Mouse (Mus musculus): ENCODE data around the gene Nup62cl. TPM values are rescaled to one million over a fixed set of nuclear protein-coding genes. Genes with fewer than 3 reads are reported as not detected.

Nup62cl gene
- 1.2 and 1.9 TPM in 2 replicates for polyA plus RNA-seq (2016; fragmentation: Nextera tagmentation; extraction: Ambion mirVana)

DNA sequence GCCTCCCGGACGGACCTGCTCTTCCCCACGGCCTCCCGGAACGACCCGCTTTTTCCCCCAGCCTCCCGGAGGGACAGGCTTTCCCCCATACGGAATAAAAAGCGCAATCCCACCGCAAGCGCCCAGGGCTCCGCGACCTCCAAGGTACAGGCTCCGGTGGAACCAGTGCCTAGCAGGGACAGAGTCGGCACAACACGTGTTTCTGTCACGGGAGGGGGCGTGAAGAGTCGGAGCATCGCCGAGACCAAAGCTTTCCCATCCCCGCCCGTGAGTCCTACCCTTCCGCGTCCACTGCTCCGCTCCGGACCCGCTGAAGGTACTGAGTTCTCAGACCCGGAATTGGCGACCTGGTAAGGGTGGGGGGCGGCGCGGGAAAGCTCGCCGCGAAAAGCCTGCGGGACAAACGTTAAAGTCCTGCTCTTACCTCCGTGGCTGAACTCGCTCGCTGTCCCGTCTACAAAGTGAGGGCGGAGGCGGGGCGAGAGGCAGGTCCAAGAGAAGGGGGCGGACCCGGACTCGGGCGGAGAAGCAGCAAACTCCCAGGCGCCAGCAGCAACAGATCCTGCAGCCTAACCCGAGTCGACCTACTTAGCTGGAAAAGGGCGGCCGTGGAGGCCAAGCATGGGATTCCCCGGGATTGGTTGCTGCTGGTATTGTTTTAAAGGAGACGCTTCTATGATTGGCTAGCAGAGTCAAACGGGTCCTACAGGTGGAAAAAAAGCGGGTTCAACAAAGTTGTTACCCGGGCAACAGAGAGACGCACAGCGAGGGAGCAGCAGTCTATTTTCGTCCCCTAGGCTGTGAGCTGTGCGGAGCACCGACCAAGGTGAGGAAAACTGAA, at the start of gene Nup62cl, which contains the start of gene Pih1h3b:
Gene Nup62cl, minus strand, starts transcription at position 578 of the 841 bp plus-strand sequence.
Gene Pih1h3b, plus strand, starts transcription at position 745 of the 841 bp plus-strand sequence.
- Histone ChIP-seq H3K9me3 (no peaks in the 10 kb centered on the region), H3K9ac (replicated peaks) (no peak within 1 kb of the TSS; the same call in 1 of the 2 replicates), H3K4me1 (no peaks in the 10 kb centered on the region), H3K36me3 (no peaks in the 10 kb centered on the region), H3K27me3 (peaks cover 26% of the 10 kb centered on the region), H3K4me2 (replicated peaks) (peak within 1 kb of the TSS; percentile 54), H3K27ac (replicated peaks) (no peak within 1 kb of the TSS), H3K4me3 (peak within 1 kb of the TSS; percentile 42)
- 28% methylated on average over 61 of the region's 64 CpGs for WGBS
- ATAC-seq (ENCODE audit: low FRiP score, low read depth), result peak; percentile 86

DNA sequence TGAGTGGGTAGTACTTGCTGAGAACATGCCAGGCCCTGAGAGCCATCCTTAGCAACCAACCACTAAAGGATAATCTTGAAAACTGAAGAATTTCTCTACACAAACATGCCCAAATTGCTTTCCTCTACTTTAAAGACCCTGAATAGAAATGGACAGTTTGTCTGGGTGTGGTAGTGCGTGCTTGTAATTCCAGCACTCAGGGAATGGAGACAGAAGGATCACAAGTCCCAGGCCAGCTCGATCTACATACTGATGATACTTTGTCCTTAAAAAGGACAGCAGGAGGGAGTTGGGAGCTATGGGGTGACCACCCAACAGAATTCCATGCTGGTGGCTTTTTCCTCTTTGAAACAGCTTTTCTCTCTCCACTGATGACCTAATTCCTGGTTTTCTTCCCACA, 31.6 kb upstream of the Nup62cl start:
- no peak overlapping the region for H3K4me3 ChIP-seq
- 76% methylated on average over 2 of the region's 2 CpGs for WGBS
- H3K9ac ChIP-seq (replicated peaks), result no peak overlapping the region
- no peaks in the 10 kb centered on the region for H3K9me3 ChIP-seq
- H3K36me3 ChIP-seq, result no peaks in the 10 kb centered on the region
- H3K27ac ChIP-seq (replicated peaks), result no peak overlapping the region
- ATAC-seq (ENCODE audit: low FRiP score, low read depth), result no peak
- H3K27me3 ChIP-seq, result peaks cover 6% of the 10 kb centered on the region
- H3K4me2 ChIP-seq (replicated peaks), result no peak overlapping the region
- no peaks in the 10 kb centered on the region for H3K4me1 ChIP-seq

DNA sequence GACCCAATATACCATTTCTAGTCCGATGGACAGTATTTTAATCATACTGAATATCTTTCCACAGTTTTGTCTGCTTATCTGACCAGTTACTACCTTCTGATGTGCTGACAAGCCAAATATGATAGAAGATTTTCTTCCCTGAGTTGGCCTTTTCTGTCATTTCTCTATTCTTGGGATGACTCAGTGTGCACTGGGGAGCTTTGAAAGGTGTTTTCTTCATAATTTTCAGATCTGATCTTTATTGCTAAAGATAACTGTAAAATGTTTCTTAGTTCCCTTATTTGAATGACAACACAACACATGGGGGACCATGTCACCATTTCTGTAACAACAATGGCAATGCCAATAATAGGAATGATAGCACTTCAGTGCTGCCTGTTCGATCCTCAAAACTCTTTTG, 20.0 kb upstream of the Nup62cl start:
- no peaks in the 10 kb centered on the region for H3K9me3 ChIP-seq
- no peak overlapping the region for H3K4me2 ChIP-seq (replicated peaks)
- no peaks in the 10 kb centered on the region for H3K4me1 ChIP-seq
- H3K4me3 ChIP-seq, result no peak overlapping the region
- peaks cover 11% of the 10 kb centered on the region for H3K27me3 ChIP-seq
- no peak for ATAC-seq (ENCODE audit: low FRiP score, low read depth)
- H3K9ac ChIP-seq (replicated peaks), result no peak overlapping the region
- H3K27ac ChIP-seq (replicated peaks), result no peak overlapping the region
- H3K36me3 ChIP-seq, result no peaks in the 10 kb centered on the region
- 87% methylated on average over 2 of the region's 2 CpGs for WGBS

DNA sequence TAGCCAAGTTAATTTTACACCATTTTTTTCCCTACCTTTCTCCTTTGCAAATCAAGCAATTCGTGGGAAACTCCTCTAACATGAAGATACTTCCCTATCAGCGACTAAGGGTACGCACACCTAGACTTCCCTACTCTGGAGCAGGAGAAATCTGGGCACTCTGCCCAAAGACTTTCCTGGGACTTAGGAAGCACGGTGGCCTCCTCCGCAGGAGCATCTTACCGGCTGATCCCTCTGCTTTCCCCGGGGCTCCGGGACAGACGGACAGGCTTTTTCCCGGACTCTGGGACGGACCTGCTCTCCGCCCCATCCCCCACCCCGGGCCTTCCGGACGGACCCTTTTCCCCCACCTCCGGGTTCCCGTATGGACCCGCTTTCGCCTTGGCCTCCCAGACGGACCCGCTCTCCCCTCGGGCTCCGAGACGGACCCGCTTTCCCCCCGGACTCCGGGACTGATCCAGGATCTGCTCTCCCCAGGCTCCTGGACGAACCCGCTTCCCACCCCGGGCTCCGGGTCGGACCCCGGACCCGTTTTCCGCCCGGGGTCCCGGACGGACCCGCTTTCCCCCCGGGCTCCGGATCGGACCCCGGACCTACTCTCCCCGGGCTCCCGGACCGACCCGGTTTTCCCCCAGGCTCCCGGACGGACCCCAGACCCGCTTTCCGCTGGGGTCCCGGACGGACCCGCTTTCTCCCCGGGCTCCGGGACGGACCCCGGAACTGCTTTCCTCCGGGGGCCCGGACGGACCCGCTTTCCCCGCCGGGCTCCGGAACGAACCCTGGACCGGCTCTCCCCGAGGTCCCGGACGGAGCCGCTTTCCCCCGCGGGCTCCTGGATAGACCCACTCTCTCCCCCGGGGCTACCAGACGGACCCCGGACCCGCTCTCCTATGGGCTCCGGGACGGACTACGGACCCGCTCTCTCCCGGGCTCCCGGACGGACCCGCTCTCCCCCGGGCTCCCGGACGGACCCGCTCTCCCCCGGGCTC, 1.3 kb downstream of the Nup62cl start:
- Histone ChIP-seq H3K4me1 (no peaks in the 10 kb centered on the region), H3K9me3 (no peaks in the 10 kb centered on the region), H3K9ac (replicated peaks) (no peak overlapping the region; the same call in 1 of the 2 replicates), H3K27me3 (peaks cover 26% of the 10 kb centered on the region), H3K27ac (replicated peaks) (no peak overlapping the region), H3K4me3 (peak overlapping the region; percentile 42), H3K4me2 (replicated peaks) (peak overlapping the region; percentile 54), H3K36me3 (no peaks in the 10 kb centered on the region)
- peak; percentile 34; the same call in 1 of the 2 replicates for ATAC-seq (ENCODE audit: low FRiP score, low read depth)
- WGBS, result 23% methylated on average over 89 of the region's 90 CpGs

DNA sequence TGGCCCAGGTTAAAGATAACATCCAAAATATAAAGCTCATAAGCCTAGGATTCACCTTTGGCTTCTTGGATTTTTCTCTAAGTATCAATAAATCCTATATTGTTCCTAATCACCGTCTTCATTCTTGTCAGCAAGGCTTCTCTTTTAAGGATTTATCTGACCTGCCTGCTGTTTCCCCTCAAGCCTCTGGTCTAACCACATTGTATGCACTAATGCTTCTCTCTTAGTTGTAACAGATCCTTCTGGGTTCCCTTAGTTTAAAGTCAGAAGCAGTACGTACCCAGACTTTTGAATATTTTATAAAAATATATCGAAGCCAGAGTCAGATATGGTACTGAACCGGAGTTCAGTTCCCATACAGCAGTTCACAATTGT, 63.8 kb downstream of the Nup62cl start:
- WGBS, result 89% methylated on average over 4 of the region's 4 CpGs
- ATAC-seq (ENCODE audit: low FRiP score, low read depth), result peak; percentile 38
- no peaks in the 10 kb centered on the region for H3K4me1 ChIP-seq
- no peaks in the 10 kb centered on the region for H3K9me3 ChIP-seq
- H3K4me2 ChIP-seq (replicated peaks), result no peak overlapping the region
- H3K4me3 ChIP-seq, result no peak overlapping the region; the same call in 1 of the 2 replicates
- H3K27me3 ChIP-seq, result peaks cover 18% of the 10 kb centered on the region; the same call in 1 of the 2 replicates
- H3K27ac ChIP-seq (replicated peaks), result no peak overlapping the region
- H3K9ac ChIP-seq (replicated peaks), result no peak overlapping the region
- 0 out of 2 replicates have a peak, but pooled peaks cover 3% of the 10 kb centered on the region for H3K36me3 ChIP-seq

DNA sequence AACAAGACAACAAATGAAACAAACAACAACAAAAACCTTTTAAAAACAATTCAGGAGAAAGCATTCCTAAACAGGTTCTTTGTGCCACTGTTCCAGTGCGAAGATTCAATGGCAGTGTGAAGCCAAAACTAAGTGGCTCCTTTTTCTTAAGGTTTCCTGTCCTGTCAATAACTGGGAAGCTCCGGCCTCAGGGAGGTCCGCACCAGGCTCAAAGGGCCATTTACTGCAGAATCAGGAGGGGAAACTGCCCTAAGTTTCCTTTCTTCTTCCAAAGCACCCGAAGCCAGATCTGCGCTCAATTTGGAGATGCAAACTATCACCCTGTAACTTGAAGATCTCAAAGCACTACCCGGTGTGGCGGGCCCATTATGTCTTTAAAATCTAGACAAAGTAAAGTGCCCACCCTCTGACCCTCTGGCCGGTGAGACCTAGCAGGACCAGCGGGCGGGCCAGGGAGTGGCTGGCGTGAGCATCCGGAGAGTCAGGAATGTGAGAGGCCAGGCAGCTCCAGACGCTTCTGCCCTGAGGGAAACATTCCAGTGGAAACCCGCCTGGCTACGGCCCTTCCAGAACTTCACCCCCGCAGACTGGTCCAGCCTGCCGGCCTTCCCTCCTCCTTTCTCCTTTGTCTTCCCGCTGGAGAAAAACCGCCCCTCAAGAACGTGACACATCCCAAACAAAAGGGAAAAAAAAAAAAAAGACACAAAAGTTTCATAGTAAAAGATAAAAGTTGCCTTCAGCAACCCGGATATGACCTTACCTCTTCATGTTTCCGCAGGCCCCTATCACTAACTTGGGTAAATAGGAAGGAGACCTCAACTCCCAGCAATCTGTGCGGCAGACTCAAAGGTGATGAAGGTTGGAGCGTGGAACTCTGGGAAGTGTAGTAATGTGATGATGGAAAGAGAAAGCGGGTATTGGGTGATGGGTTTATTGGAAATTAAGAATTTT, 64.5 kb downstream of the Nup62cl start, which contains the start of gene Rbm41:
Gene Rbm41, minus strand, starts transcription at position 856 of the 951 bp plus-strand sequence.
- WGBS, result 18% methylated on average over 25 of the region's 25 CpGs
- no peaks in the 10 kb centered on the region for H3K4me1 ChIP-seq
- H3K9me3 ChIP-seq, result no peaks in the 10 kb centered on the region
- peak within 1 kb of the TSS; percentile 57 for H3K9ac ChIP-seq (replicated peaks)
- H3K4me3 ChIP-seq, result peak within 1 kb of the TSS; percentile 55
- peaks cover 6% of the 10 kb centered on the region; the same call in 1 of the 2 replicates for H3K36me3 ChIP-seq
- peaks cover 15% of the 10 kb centered on the region; the same call in 1 of the 2 replicates for H3K27me3 ChIP-seq
- ATAC-seq (ENCODE audit: low FRiP score, low read depth), result peak; percentile 93
- peak within 1 kb of the TSS; percentile 64 for H3K27ac ChIP-seq (replicated peaks)
- peak within 1 kb of the TSS; percentile 49 for H3K4me2 ChIP-seq (replicated peaks)

DNA sequence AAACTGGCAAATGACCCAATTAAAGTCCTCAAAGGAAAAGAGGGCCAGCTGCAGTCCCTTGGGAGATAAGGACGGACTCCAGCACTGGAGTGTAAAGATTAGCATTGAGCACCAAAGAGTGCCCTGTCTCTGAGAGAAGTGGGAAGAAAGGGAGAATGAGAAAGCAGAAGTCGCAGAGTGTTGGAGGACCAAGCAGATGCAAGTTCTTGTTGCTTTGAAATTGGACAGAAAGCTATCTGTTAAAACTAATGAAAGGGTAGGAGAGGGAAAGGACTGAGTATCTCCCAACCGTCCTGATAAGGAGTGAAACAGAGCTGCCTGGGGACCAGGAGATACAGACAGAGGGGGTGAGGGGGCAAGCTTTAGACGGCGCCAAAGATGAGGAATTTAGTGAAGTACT, 80.4 kb downstream of the Nup62cl start:
- H3K4me3 ChIP-seq, result no peak overlapping the region
- ATAC-seq (ENCODE audit: low FRiP score, low read depth), result no peak
- no peak overlapping the region for H3K9ac ChIP-seq (replicated peaks)
- no peaks in the 10 kb centered on the region for H3K36me3 ChIP-seq
- H3K27ac ChIP-seq (replicated peaks), result no peak overlapping the region
- no peaks in the 10 kb centered on the region for H3K9me3 ChIP-seq
- H3K4me1 ChIP-seq, result no peaks in the 10 kb centered on the region
- no peak overlapping the region for H3K4me2 ChIP-seq (replicated peaks)
- WGBS, result 81% methylated on average over 5 of the region's 5 CpGs
- peaks cover 17% of the 10 kb centered on the region for H3K27me3 ChIP-seq

Other genes with a start within 250 kb of the Nup62cl start
- gene Morc4, start 191.0 kb downstream of the Nup62cl start, polyA plus RNA-seq (2016; fragmentation: Nextera tagmentation; extraction: Ambion mirVana), result 7.6 TPM in 2 replicates
- gene Rbm41, start 64.1 kb downstream of the Nup62cl start, polyA plus RNA-seq (2016; fragmentation: Nextera tagmentation; extraction: Ambion mirVana), result 9.0 and 9.6 TPM in 2 replicates
- not detected in 2 replicates for gene Pih1h3b, start 167 bp upstream of the Nup62cl start, polyA plus RNA-seq (2016; fragmentation: Nextera tagmentation; extraction: Ambion mirVana)

Data from midbrain, embryonic 12.5 days (tissue).